Mouse (Mus musculus) c-Kit-negative CD71-positive TER-119-positive erythroid progenitor cells, embryonic 14.5 days (primary cell): ENCODE measurements at regions not wholly inside any gene's neighbourhood (a gene's known extent, or its start where the extent isn't known, plus 50 kb on each side); places are given as distances from the start of the nearest gene placed in this dataset.

ENCODE experiments used
- DNase-seq: peaks from one replicate; pipeline ENCODE4 v3.0.0-alpha.2; 2013; ENCODE audit warnings: low read depth, low spot score

DNA sequence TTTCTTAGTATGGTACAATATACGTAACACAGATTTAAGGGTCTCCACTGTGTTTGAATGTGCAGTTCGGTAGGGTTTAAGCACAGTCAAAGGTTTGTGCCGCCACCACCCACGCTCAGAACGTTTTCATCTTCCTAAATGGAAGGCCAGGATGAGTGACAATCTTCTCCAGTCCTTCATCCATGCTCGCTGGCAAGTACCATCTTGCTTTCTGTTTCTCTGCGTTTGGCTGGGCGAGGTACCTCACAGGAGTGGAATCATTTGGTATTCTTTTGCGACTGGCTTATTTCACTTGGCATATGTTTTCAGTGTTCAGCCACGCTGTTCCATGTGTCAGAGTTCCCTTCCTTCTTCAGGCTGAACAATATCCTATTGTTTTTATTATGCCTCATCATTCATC is 342.3 kb downstream of the Pax1 start:
- DNase-seq = no peak

DNA sequence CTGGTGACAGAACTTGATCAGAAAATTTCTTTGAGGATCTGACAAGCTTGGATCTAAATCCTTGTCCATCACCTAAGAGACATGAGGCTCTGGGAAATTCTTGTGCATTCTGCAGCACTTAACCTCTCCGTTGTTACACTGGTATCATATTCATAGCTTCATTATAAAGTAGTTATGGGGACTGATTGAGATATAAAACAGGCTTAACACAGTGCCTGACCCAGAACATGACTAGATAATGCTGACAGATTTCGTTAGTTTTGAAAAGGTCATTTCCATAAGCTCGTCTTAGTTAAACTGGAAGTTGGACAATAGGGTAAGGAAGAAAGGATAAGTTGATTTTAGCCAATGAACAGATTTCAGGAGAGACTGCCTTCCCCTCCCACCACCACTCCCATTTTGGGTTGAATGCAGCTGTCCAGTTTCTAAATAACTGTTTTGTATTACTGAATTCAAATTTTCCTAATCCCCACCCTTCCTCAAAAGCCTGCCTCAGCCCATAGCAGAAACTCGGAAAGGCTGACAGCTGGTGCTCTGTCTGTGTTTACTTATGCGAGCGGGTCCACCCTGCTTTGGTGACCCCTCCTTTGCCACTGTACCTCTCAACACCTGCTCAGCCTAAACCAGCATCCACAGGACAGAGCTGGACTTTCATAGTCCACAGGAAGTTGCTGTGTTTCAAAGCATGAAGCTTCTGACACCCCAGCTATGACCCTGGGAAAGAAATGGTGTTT is 340.8 kb downstream of the Pax1 start:
- DNase-seq = no peak

GRCm38 (mm10) chr2:147699524-147700081 is 337.9 kb downstream of the Pax1 start:
- no peak for DNase-seq

DNA sequence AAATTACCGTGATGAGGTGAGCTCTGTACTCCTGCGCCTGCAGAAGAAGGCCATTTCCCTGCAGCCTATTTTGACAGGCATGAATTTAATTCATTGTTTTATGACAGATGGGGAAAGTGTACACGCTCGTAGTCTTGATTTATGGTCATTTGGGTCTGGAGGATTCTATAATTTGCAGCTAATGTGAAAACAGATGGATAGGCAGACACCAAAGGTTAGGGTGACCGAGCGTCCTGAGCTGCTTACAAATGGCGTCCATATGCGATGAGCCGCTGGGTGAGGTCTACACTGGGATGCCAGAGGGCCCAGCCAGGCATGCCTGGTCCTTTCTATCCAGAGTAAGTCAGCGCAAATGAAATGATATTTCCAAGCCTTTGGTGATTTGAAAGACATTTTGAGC is 330.2 kb downstream of the Pax1 start:
- no peak for DNase-seq

GRCm38 (mm10) chr2:147690506-147691208 is 328.9 kb downstream of the Pax1 start:
- no peak for DNase-seq

GRCm38 (mm10) chr2:147688742-147689141 is 327.0 kb downstream of the Pax1 start:
- DNase-seq = no peak

DNA sequence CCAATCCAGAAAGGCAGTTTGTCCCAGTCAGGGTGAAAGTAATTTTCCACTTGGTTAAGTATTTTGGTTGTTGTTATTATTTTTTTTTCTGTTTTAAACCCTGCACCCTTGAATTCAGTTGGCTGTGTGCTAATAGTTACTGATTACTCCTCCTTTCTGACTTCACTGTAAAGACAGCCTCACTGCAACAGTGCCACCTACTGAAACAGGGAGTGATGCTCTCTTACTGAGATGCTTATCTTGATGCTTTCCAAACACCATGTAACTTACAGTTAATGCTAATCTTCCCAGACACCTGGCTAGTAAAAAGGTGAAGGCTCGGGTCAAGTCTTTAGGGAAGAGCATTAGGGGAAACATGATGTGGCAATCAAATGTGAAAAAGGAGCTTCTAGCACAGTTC is 294.9 kb downstream of the Pax1 start:
- no peak for DNase-seq

- DNase-seq = no peak
These were observed 288.5 kb downstream of the Pax1 start for GRCm38 (mm10) chr2:147650229-147650628.

DNA sequence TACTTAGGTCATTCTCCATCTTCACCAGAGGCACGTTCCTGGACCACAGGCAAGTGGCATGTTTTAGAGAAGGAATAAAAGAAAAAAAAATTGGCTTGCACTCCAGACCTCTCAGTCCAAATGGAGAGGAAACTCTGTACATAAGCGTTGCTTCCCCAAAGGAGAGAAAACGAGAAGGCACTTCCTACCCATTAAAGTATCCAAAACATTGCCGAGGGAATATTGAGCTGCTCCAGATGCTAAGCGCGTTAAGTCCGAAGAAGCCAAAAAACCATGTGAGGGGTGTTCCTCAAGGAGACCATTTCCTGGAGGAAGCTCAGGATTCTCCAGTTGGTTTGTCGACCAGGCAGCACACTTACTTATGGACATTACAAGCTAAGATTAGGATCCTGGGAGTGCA is 286.2 kb downstream of the Pax1 start:
- DNase-seq = no peak

GRCm38 (mm10) chr2:147647506-147647905 is 285.8 kb downstream of the Pax1 start:
- no peak for DNase-seq

- DNase-seq = no peak
These were observed 276.2 kb downstream of the Pax1 start for GRCm38 (mm10) chr2:147637882-147638281.

- DNase-seq = no peak
These were observed 271.0 kb downstream of the Pax1 start for GRCm38 (mm10) chr2:147632737-147633136.

- no peak for DNase-seq
These were observed 268.0 kb downstream of the Pax1 start for GRCm38 (mm10) chr2:147629716-147630115.

DNA sequence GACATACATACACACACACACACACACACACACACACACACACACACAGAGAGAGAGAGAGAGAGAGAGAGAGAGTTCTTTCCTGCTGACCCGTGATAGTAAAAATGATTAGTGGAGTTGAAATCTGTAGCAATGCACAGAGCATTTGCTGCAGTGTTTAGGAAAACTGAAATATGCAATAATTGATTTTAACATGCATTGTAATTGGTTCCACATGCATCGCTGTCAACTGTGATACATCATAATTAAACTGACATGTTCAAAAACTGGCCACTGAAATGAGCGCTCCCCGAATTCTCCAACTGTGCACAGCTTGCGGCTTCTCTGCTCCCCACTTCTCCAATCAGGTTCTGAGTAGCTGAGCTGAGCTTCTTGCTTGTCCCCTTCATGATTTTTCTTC is 265.4 kb downstream of the Pax1 start:
- no peak for DNase-seq

- no peak for DNase-seq
These were observed 261.4 kb downstream of the Pax1 start for GRCm38 (mm10) chr2:147623116-147623515.

DNA sequence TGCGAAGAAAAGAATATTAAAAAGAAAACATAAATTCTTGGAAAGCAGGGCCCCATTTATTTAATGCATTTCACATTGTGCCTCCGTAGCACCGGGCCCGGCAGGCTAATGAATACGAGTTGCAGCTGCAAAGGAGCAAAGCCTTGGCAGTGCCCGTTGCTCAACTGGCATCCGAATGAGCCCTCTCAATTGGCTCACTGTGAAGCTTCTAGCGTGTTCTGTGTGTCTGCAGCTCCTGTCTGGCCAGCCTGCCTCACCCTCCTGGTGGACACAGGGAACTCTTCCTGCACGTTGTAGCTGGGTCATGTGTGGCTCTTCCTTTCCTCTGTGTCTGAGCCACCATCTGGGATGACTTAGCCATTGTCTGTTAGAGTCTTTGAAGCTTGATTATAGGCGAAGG is 256.1 kb downstream of the Pax1 start:
- DNase-seq = no peak

DNA sequence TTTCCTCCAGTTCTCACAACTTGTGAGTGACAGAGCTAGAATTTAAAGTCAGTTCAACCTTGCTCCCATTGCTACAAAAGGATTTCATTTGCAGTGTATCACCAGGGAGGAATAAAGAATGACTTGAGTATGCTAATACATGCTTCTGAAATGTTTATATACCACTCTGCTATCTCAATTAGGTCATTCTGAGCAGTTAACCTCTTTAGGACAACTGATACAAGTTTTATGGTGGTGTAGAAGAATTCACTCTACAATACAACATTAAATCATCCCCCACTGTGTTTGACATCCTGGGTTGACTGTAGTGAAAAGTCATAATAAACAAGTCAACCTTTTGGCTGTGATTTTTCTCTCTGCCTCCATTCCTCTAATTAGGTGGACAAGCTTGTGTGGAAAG is 248.6 kb downstream of the Pax1 start:
- DNase-seq = no peak

GRCm38 (mm10) chr2:147601639-147602038 is 239.9 kb downstream of the Pax1 start:
- DNase-seq = no peak

- no peak for DNase-seq
These were observed 210.7 kb downstream of the Pax1 start for GRCm38 (mm10) chr2:147572413-147572812.

DNA sequence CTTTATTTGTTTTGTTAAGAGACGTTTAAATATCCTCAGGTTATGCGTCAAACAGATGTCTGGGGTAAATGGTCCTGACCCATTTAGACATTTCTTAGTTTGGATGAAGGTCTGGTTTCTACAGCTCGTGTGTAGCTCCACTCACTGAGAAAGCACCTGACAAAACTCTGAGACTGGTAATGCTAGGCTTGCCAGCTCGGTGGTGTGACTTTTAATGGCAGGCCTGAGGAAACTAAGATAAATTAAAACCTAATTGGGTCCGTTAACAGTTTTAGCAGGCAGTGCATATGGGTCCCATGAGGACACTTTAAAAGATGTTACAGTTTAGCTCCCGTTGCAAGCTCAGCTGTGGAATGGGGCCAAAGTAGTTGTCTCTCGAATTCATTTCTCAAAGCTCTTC is 199.5 kb downstream of the Pax1 start:
- no peak for DNase-seq

DNA sequence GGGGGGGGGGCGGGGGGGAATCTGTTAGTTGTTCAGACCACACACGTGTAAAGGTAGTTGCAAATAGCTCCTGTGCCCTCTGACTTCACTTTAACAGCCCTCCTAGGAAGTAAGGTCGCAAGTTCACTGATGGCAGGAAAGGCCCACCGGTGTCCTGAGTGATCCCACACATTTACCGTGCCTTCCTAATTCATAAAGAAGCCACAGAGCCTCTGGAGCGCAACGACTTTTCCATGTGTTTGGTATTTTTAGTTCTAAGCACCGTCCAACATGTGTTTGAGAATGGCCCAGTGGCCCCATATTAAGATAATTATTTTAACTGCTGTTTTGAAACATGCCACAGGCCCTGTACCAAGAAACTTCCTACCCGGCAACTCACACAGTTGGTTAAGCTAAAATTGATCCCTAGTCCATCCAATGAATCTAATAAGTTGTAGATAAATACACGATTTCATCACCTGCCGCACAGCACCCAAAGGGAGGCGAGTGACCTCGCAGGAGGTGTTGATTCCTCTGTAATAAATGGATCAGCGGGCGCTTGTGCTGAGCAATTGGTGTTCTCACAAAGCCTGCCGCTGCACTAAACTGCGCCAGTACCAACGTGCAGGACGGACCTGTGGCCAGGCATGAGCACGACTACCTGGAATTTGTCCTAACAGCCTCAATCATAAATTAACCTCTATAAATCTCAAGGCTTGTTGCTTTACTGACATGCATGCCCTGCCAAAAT is 198.9 kb downstream of the Pax1 start:
- DNase-seq = no peak

DNA sequence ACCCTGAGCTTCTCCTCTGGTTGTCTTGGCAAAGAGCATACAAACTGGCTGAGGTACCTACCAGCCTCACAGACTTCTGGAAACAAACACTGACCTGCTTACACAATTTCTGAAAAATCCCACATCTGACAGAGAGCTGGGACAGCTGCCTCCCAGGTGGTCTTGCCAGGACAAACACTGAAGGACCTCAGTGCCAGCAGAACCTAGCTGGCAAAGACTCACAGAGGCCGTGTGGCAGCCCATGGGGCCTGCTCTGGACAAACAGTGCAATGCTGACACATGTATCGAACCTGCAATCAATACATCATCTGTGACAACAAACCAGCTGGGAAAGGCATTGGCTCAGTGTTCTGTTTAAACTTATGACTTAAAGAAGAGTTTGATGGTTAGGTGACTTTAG is 167.4 kb downstream of the Pax1 start:
- no peak for DNase-seq
